Mouse (Mus musculus) midbrain, embryonic 10.5 days (tissue): ENCODE data around the gene Sv2a. TPM values are rescaled to one million over a fixed set of nuclear protein-coding genes. Genes with fewer than 3 reads are reported as not detected.

Source experiments
- DNase-seq: peaks from one replicate; pipeline ENCODE4 v3.0.0-alpha.2; 2017; ENCODE audit warnings: low spot score
- H3K27ac ChIP-seq: fragments of 300-500 bp; sonication (generic); replicated peaks from 2 replicates; pipeline ENCODE4 v1.5.1; 2016; ENCODE audit warnings: mild to moderate bottlenecking
- H3K27me3 ChIP-seq: fragments of 300-500 bp; sonication (generic); 2 replicates; pipeline ENCODE4 v1.6.1; 2016; ENCODE audit warnings: low read depth, mild to moderate bottlenecking; ENCODE audit not compliant: poor library complexity, severe bottlenecking
- H3K36me3 ChIP-seq: fragments of 300-500 bp; sonication (generic); 2 replicates; pipeline ENCODE4 v1.6.1; 2016; ENCODE audit warnings: mild to moderate bottlenecking, moderate library complexity
- H3K4me1 ChIP-seq: fragments of 300-500 bp; sonication (generic); 2 replicates; pipeline ENCODE4 v1.6.1; 2016
- H3K4me3 ChIP-seq: fragments of 300-500 bp; sonication (generic); 2 replicates; pipeline ENCODE4 v1.5.1; 2016; ENCODE audit warnings: mild to moderate bottlenecking, moderate library complexity
- H3K9me3 ChIP-seq: fragments of 300-500 bp; sonication (generic); replicated peaks from 2 replicates; pipeline ENCODE4 v1.6.1; 2016; ENCODE audit warnings: mild to moderate bottlenecking
- WGBS: fragments of 180-500 bp; shearing (Covaris S2); methylation state at CpG from one replicate; pipeline ENCODE4 v1.1.7; 2016; 5-methylcytosine and 5-hydroxymethylcytosine counted together
- microRNA-seq: library from miRNA; unstranded; fragments of <30 nt; microRNA quantifications from one replicate; pipeline ENCODE4, GENCODE M21; 2017
- polyA plus RNA-seq: library from polyadenylated mRNA; unstranded; fragments of >200 nt; fragmentation: Nextera tagmentation; extraction: Ambion mirVana; gene quantifications from 2 replicates; pipeline ENCODE4 v1.2.1, GENCODE M21; 2016

Gene Sv2a
- polyA plus RNA-seq, 1 experiment from 2014 or later = 3.1 TPM

- Histone ChIP-seq H3K4me3 (peak overlapping the region; percentile 40), H3K36me3 (no peaks in the 10 kb centered on the region), H3K9me3 (no peaks in the 10 kb centered on the region), H3K4me1 (peaks cover 39% of the 10 kb centered on the region), H3K27me3 (no peaks in the 10 kb centered on the region), H3K27ac (peak overlapping the region; percentile 98)
- no peak for DNase-seq
- WGBS = 79% methylated on average over 9 of the region's 9 CpGs
Observed at GRCm38 (mm10) chr3:96240799-96241197, 59.8 kb downstream of the Sv2a start.

GRCm38 (mm10) chr3:96243921-96244572, 63.1 kb downstream of the Sv2a start:
- DNase-seq = no peak
- Histone ChIP-seq H3K4me3 (peak overlapping the region; percentile 62), H3K27ac (peak overlapping the region; percentile 98), H3K36me3 (no peaks in the 10 kb centered on the region), H3K4me1 (peaks cover 40% of the 10 kb centered on the region), H3K27me3 (no peaks in the 10 kb centered on the region), H3K9me3 (no peaks in the 10 kb centered on the region)
- WGBS = 86% methylated on average over 7 of the region's 7 CpGs

Small RNA genes within 50 kb of the gene (microRNA-seq; reads per million reads assigned to microRNA genes)
- not detected for gene Gm44492
- gene Gm47311 = not detected

Other genes starting within 250 kb of the Sv2a start
- 66.8 and 69.0 TPM in 2 replicates for gene Plekho1, start 185.2 kb upstream of the Sv2a start, polyA plus RNA-seq
- gene Vps45, start 122.7 kb upstream of the Sv2a start, polyA plus RNA-seq = 28.6 and 33.3 TPM in 2 replicates
- gene Otud7b, start 76.6 kb upstream of the Sv2a start, polyA plus RNA-seq = 16.5 and 18.9 TPM in 2 replicates
- gene Mtmr11, start 19.1 kb upstream of the Sv2a start, polyA plus RNA-seq = 7.8 and 9.6 TPM in 2 replicates
- gene Sf3b4, start 8.8 kb upstream of the Sv2a start, polyA plus RNA-seq = 262 and 271 TPM in 2 replicates
- gene Bola1, start 38.6 kb downstream of the Sv2a start, polyA plus RNA-seq = 86.7 and 92.8 TPM in 2 replicates
- gene Hist2h2ab, start 38.7 kb downstream of the Sv2a start, polyA plus RNA-seq = 0.98 TPM in 1 of 2 replicates, not detected in the other
- 7.3 and 17.2 TPM in 2 replicates for gene Hist2h2ac, start 39.7 kb downstream of the Sv2a start, polyA plus RNA-seq
- gene Hist2h2be, start 40.0 kb downstream of the Sv2a start, polyA plus RNA-seq = 11.5 and 11.9 TPM in 2 replicates
- gene Hist2h3c2, start 58.0 kb downstream of the Sv2a start, polyA plus RNA-seq = 8.1 TPM in 2 replicates
- 24.3 and 34.9 TPM in 2 replicates for gene Hist2h2aa2, start 59.1 kb downstream of the Sv2a start, polyA plus RNA-seq
- 13.7 TPM in 2 replicates for gene Hist2h2aa1, start 64.3 kb downstream of the Sv2a start, polyA plus RNA-seq
- 0.70 and 0.86 TPM in 2 replicates for gene Hist2h3c1, start 65.5 kb downstream of the Sv2a start, polyA plus RNA-seq
- 12.2 and 12.6 TPM in 2 replicates for gene Hist2h4, start 82.2 kb downstream of the Sv2a start, polyA plus RNA-seq
- 49.5 and 57.2 TPM in 2 replicates for gene Hist2h3b, start 87.5 kb downstream of the Sv2a start, polyA plus RNA-seq
- gene Hist2h2bb, start 88.6 kb downstream of the Sv2a start, polyA plus RNA-seq = 9.5 and 10.3 TPM in 2 replicates
- 1.8 and 2.1 TPM in 2 replicates for gene Fcgr1, start 112.8 kb downstream of the Sv2a start, polyA plus RNA-seq